Mouse (Mus musculus) MEL (cell line): ENCODE measurements around the gene Txnrd1. TPM values are rescaled to one million over a fixed set of nuclear protein-coding genes. Genes with fewer than 3 reads are reported as not detected.

Experiments
- DNase-seq: peaks from one replicate; pipeline ENCODE4 v3.0.0; 2011; ENCODE audit warnings: low read depth, low spot score
- H3K27ac ChIP-seq: 2 replicates; pipeline ENCODE4 v1.5.1; 2012; ENCODE audit warnings: low read depth, mild to moderate bottlenecking, control low read depth, low read length, moderate library complexity; ENCODE audit not compliant: control insufficient read depth
- H3K27me3 ChIP-seq, 2 experiments: fragments of 150-350 bp in 1 of 2; sonication (generic) in 1 of 2; 2 replicates each; pipeline ENCODE4 v1.6.1; 2012; ENCODE audit warnings: low read length in 2 of 2, mild to moderate bottlenecking in 2 of 2, improper control_type of control experiment in 1 of 2, moderate library complexity in 1 of 2; ENCODE audit not compliant: insufficient read depth in 2 of 2, control insufficient read depth in 1 of 2
- H3K36me3 ChIP-seq, 2 experiments: 2 replicates each; pipeline ENCODE4 v1.6.1; 2012 to 2014; ENCODE audit warnings: low read length in 2 of 2, improper control_type of control experiment in 1 of 2, inconsistent platforms in 1 of 2, mild to moderate bottlenecking in 1 of 2; ENCODE audit not compliant: insufficient read depth in 2 of 2, control insufficient read depth in 1 of 2
- H3K4me1 ChIP-seq, 2 experiments: fragments of 150-350 bp in 1 of 2; sonication (generic) in 1 of 2; 2 replicates each; pipeline ENCODE4 v1.6.1; 2012; ENCODE audit warnings: low read length in 2 of 2, improper control_type of control experiment in 1 of 2, mild to moderate bottlenecking in 1 of 2; ENCODE audit not compliant: insufficient read depth in 2 of 2, control insufficient read depth in 1 of 2
- H3K4me3 ChIP-seq, 2 experiments: fragments of 150-350 bp in 1 of 2; sonication (generic) in 1 of 2; 2 replicates each; pipeline ENCODE4 v1.5.1; 2012; ENCODE audit warnings: low read depth in 2 of 2, low read length in 2 of 2, mild to moderate bottlenecking in 2 of 2, moderate library complexity in 2 of 2, control low read depth in 1 of 2, improper control_type of control experiment in 1 of 2; ENCODE audit not compliant: control insufficient read depth in 1 of 2, insufficient read depth in 1 of 2
- H3K79me2 ChIP-seq: 2 replicates; pipeline ENCODE4 v1.6.1; 2012; ENCODE audit warnings: mild to moderate bottlenecking, low read length, moderate library complexity; ENCODE audit not compliant: control insufficient read depth, poor library complexity, insufficient read depth
- H3K9ac ChIP-seq: 2 replicates; pipeline ENCODE4 v1.6.1; 2012; ENCODE audit warnings: low read depth, mild to moderate bottlenecking, control low read depth, low read length, moderate library complexity; ENCODE audit not compliant: control insufficient read depth, poor library complexity, severe bottlenecking
- H3K9me3 ChIP-seq: fragments of 150-350 bp; sonication (generic); replicated peaks from 2 replicates; pipeline ENCODE4 v1.6.1; 2012; ENCODE audit warnings: mild to moderate bottlenecking, low read length, improper control_type of control experiment, moderate library complexity; ENCODE audit not compliant: insufficient read depth
- BHLHE40 ChIP-seq: IDR thresholded peaks from 2 replicates; pipeline ENCODE4 v1.6.1; 2012; ENCODE audit warnings: low read depth, mild to moderate bottlenecking, inconsistent platforms, low read length, improper control_type of control experiment, borderline replicate concordance
- CHD1 ChIP-seq: IDR thresholded peaks from 2 replicates; pipeline ENCODE4 v1.6.1; 2012; ENCODE audit warnings: low read depth, mild to moderate bottlenecking, inconsistent platforms, low read length, improper control_type of control experiment
- CTCF ChIP-seq, 3 experiments: IDR thresholded peaks in 2 of 3; conservative IDR thresholded peaks in 1 of 3; 2 replicates each; pipeline ENCODE4 v1.5.1; 2011 to 2012; ENCODE audit warnings: low read length in 3 of 3, low read depth in 2 of 3, mild to moderate bottlenecking in 2 of 3, improper control_type of control experiment in 1 of 3, inconsistent platforms in 1 of 3, mixed read lengths in 1 of 3, moderate library complexity in 1 of 3; ENCODE audit not compliant: control insufficient read depth in 1 of 3, insufficient read depth in 1 of 3, poor library complexity in 1 of 3, severe bottlenecking in 1 of 3
- E2F4 ChIP-seq: IDR thresholded peaks from 2 replicates; pipeline ENCODE4 v1.6.1; 2011; ENCODE audit warnings: low read depth, low read length, improper control_type of control experiment, borderline replicate concordance
- EP300 ChIP-seq, 2 experiments: IDR thresholded peaks; 2 replicates each; pipeline ENCODE4 v1.6.1; 2011; ENCODE audit warnings: improper control_type of control experiment in 2 of 2, low read length in 2 of 2, low read depth in 1 of 2, mild to moderate bottlenecking in 1 of 2
- ETS1 ChIP-seq: IDR thresholded peaks from 2 replicates; pipeline ENCODE4 v1.6.1; 2012; ENCODE audit warnings: low read depth, mild to moderate bottlenecking, inconsistent platforms, low read length, improper control_type of control experiment, moderate library complexity
- GABPA ChIP-seq: IDR thresholded peaks from 2 replicates; pipeline ENCODE4 v1.6.1; 2012; ENCODE audit warnings: low read depth, mild to moderate bottlenecking, inconsistent platforms, low read length, improper control_type of control experiment, moderate library complexity
- GATA1 ChIP-seq: IDR thresholded peaks from 2 replicates; pipeline ENCODE4 v1.6.1; 2011; ENCODE audit warnings: low read depth, low read length, improper control_type of control experiment
- HCFC1 ChIP-seq: IDR thresholded peaks from 2 replicates; pipeline ENCODE4 v1.6.1; 2012; ENCODE audit warnings: low read depth, mild to moderate bottlenecking, inconsistent platforms, low read length, improper control_type of control experiment, moderate library complexity
- JUND ChIP-seq: IDR thresholded peaks from 2 replicates; pipeline ENCODE4 v1.6.1; 2011; ENCODE audit warnings: low read depth, mild to moderate bottlenecking, improper control_type of control experiment, low read length
- KAT2A ChIP-seq: conservative IDR thresholded peaks from 2 replicates; pipeline ENCODE4 v1.6.1; 2012; ENCODE audit warnings: low read depth, low read length, improper control_type of control experiment, inconsistent platforms
- MAX ChIP-seq: IDR thresholded peaks from 2 replicates; pipeline ENCODE4 v1.6.1; 2011; ENCODE audit warnings: low read length, improper control_type of control experiment
- MAZ ChIP-seq: IDR thresholded peaks from 2 replicates; pipeline ENCODE4 v1.6.1; 2012; ENCODE audit warnings: low read depth, mild to moderate bottlenecking, inconsistent platforms, low read length, improper control_type of control experiment
- MEF2A ChIP-seq: IDR thresholded peaks from 2 replicates; pipeline ENCODE4 v1.6.1; 2014; ENCODE audit warnings: low read depth, mild to moderate bottlenecking, inconsistent platforms, low read length, improper control_type of control experiment; ENCODE audit not compliant: poor library complexity, insufficient replicate concordance, severe bottlenecking; ENCODE audit errors: extremely low read depth
- MXI1 ChIP-seq: IDR thresholded peaks from 2 replicates; pipeline ENCODE4 v1.6.1; 2011; ENCODE audit warnings: mild to moderate bottlenecking, low read depth, low read length, improper control_type of control experiment
- MYB ChIP-seq: IDR thresholded peaks from 2 replicates; pipeline ENCODE4 v1.6.1; 2011; ENCODE audit warnings: mild to moderate bottlenecking, low read depth, low read length, improper control_type of control experiment
- NELFE ChIP-seq: IDR thresholded peaks from 2 replicates; pipeline ENCODE4 v1.6.1; 2011; ENCODE audit warnings: low read depth, low read length, improper control_type of control experiment
- POLR2A ChIP-seq, 2 experiments: IDR thresholded peaks; 2 replicates each; pipeline ENCODE4 v1.6.1; 2011 to 2012; ENCODE audit warnings: low read length in 2 of 2, mild to moderate bottlenecking in 2 of 2, control low read depth in 1 of 2, improper control_type of control experiment in 1 of 2, low read depth in 1 of 2, moderate library complexity in 1 of 2; ENCODE audit not compliant: control insufficient read depth in 1 of 2, insufficient read depth in 1 of 2, poor library complexity in 1 of 2
- POLR2AphosphoS2 ChIP-seq: IDR thresholded peaks from 2 replicates; pipeline ENCODE4 v1.6.1; 2011; ENCODE audit warnings: low read length, improper control_type of control experiment
- POLR2AphosphoS5 ChIP-seq: IDR thresholded peaks from 2 replicates; pipeline ENCODE4 v1.6.1; 2012; ENCODE audit warnings: low read depth, borderline replicate concordance, mild to moderate bottlenecking, inconsistent platforms, low read length, moderate library complexity, mixed read lengths
- RCOR1 ChIP-seq: IDR thresholded peaks from 2 replicates; pipeline ENCODE4 v1.6.1; 2012; ENCODE audit warnings: low read depth, mild to moderate bottlenecking, inconsistent platforms, low read length, improper control_type of control experiment
- SIN3A ChIP-seq: IDR thresholded peaks from 2 replicates; pipeline ENCODE4 v1.6.1; 2012; ENCODE audit warnings: low read length, improper control_type of control experiment, inconsistent platforms
- SMC3 ChIP-seq: IDR thresholded peaks from 2 replicates; pipeline ENCODE4 v1.6.1; 2011; ENCODE audit warnings: low read depth, low read length, improper control_type of control experiment
- TAL1 ChIP-seq: IDR thresholded peaks from 2 replicates; pipeline ENCODE4 v1.6.1; 2012; ENCODE audit warnings: mild to moderate bottlenecking, inconsistent platforms, low read length, moderate library complexity, mixed read lengths
- TBP ChIP-seq: IDR thresholded peaks from 2 replicates; pipeline ENCODE4 v1.8.0; 2011; ENCODE audit warnings: low read depth, low read length, improper control_type of control experiment
- TCF12 ChIP-seq: IDR thresholded peaks from 2 replicates; pipeline ENCODE4 v1.6.1; 2014; ENCODE audit warnings: low read depth, mild to moderate bottlenecking, inconsistent platforms, low read length, improper control_type of control experiment, moderate library complexity
- UBTF ChIP-seq: IDR thresholded peaks from 2 replicates; pipeline ENCODE4 v1.6.1; 2012; ENCODE audit warnings: low read depth, mild to moderate bottlenecking, inconsistent platforms, low read length, improper control_type of control experiment, moderate library complexity, borderline replicate concordance; ENCODE audit not compliant: insufficient read depth
- USF1 ChIP-seq: IDR thresholded peaks from 2 replicates; pipeline ENCODE4 v1.6.1; 2014; ENCODE audit warnings: low read depth, mild to moderate bottlenecking, inconsistent platforms, low read length, improper control_type of control experiment, moderate library complexity
- USF2 ChIP-seq, 2 experiments: IDR thresholded peaks; 2 replicates each; pipeline ENCODE4 v1.6.1; 2011 to 2012; ENCODE audit warnings: improper control_type of control experiment in 2 of 2, low read length in 2 of 2, borderline replicate concordance in 1 of 2, inconsistent platforms in 1 of 2, low read depth in 1 of 2, mild to moderate bottlenecking in 1 of 2; ENCODE audit not compliant: insufficient read depth in 1 of 2
- ZC3H11A ChIP-seq: IDR thresholded peaks from 2 replicates; pipeline ENCODE4 v1.6.1; 2012; ENCODE audit warnings: low read depth, mild to moderate bottlenecking, inconsistent platforms, low read length, improper control_type of control experiment
- ZKSCAN1 ChIP-seq: IDR thresholded peaks from 2 replicates; pipeline ENCODE4 v1.6.1; 2012; ENCODE audit warnings: low read depth, mild to moderate bottlenecking, inconsistent platforms, low read length, improper control_type of control experiment, moderate library complexity
- polyA plus RNA-seq, 2 experiments: library from polyadenylated mRNA; stranded (reverse) in 1 of 2; unstranded in 1 of 2; fragments of >175 nt in 1 of 2; fragments of >200 nt in 1 of 2; gene quantifications; 2 replicates each; pipeline versions ENCODE4 v1.2.1 to v1.2.4; 2012; ENCODE audit warnings: low replicate concordance in 2 of 2, low read depth in 1 of 2; ENCODE audit not compliant: insufficient read length in 2 of 2, insufficient read depth in 1 of 2, missing spikeins in 1 of 2
- total RNA-seq: library from RNA; depleted of rRNA; stranded (reverse); fragments of 300-350 nt; gene quantifications from 2 replicates; pipeline ENCODE4 v1.2.3, GENCODE M21; 2012

The Txnrd1 gene
- total and polyA plus RNA-seq, 3 experiments = 91.6 to 127 TPM; not detected in 1

GRCm38 (mm10) chr10:82887354-82887753 lies 53.6 kb downstream of the Txnrd1 start:
- DNase-seq = no peak
- H3K9me3 ChIP-seq = no peaks in the 10 kb centered on the region
- H3K4me3 ChIP-seq = no peak overlapping the region
- H3K27me3 ChIP-seq = no peaks in the 10 kb centered on the region
- no peak overlapping the region for H3K9ac ChIP-seq
- no peaks in the 10 kb centered on the region for H3K4me1 ChIP-seq
- TF ChIP-seq KAT2A (no peak), ETS1 (no peak), GABPA (no peak), RCOR1 (no peak), SMC3 (no peak), MXI1 (no peak), MEF2A (no peak), POLR2A (IDR thresholded peaks at IDR 0.05; ENCODE audit: control insufficient read depth in 1 of 2, insufficient read depth in 1 of 2, low read depth in 1 of 2, low read length in 2 of 2, poor library complexity in 1 of 2) (no peak), CHD1 (no peak), UBTF (no peak), HCFC1 (no peak), MAX (no peak), ZC3H11A (no peak), JUND (no peak), POLR2AphosphoS5 (no peak), USF2 (IDR thresholded peaks at IDR 0.05; ENCODE audit: borderline replicate concordance in 1 of 2, insufficient read depth in 1 of 2, low read depth in 1 of 2, low read length in 2 of 2) (no peak), TBP (no peak), GATA1 (no peak), EP300 (IDR thresholded peaks at IDR 0.05; ENCODE audit: low read depth in 1 of 2, low read length in 2 of 2) (no peak), TAL1 (no peak)
- no peak overlapping the region for H3K27ac ChIP-seq
- peaks cover 2 to 28% of the 10 kb centered on the region in 2 experiments; a peak in 3 of 4 replicates for H3K36me3 ChIP-seq
- H3K79me2 ChIP-seq = no peaks in the 10 kb centered on the region

- no peaks in the 10 kb centered on the region for H3K9me3 ChIP-seq
- TF ChIP-seq CTCF (IDR thresholded peaks at IDR 0.05 in 2 of 3, conservative IDR thresholded peaks at IDR 0.05 in 1 of 3; ENCODE audit: control insufficient read depth in 1 of 3, insufficient read depth in 1 of 3, low read depth in 2 of 3, low read length in 3 of 3, poor library complexity in 1 of 3, severe bottlenecking in 1 of 3) = no peak
- TF ChIP-seq SIN3A = no peak
- no peak for TF ChIP-seq TCF12
- no peak for TF ChIP-seq MEF2A
- TF ChIP-seq GATA1 = no peak
- no peak for TF ChIP-seq USF1
- TF ChIP-seq POLR2A (IDR thresholded peaks at IDR 0.05; ENCODE audit: control insufficient read depth in 1 of 2, insufficient read depth in 1 of 2, low read depth in 1 of 2, low read length in 2 of 2, poor library complexity in 1 of 2) = no peak
- no peak for TF ChIP-seq ZKSCAN1
- no peak for TF ChIP-seq POLR2AphosphoS5
- no peak for TF ChIP-seq BHLHE40
- TF ChIP-seq POLR2AphosphoS2 = no peak
- TF ChIP-seq MAZ = no peak
- TF ChIP-seq E2F4 = no peak
- no peak for TF ChIP-seq USF2 (IDR thresholded peaks at IDR 0.05; ENCODE audit: borderline replicate concordance in 1 of 2, insufficient read depth in 1 of 2, low read depth in 1 of 2, low read length in 2 of 2)
- no peak for TF ChIP-seq GABPA
- TF ChIP-seq TAL1 = no peak
- TF ChIP-seq NELFE = no peak
- no peak for TF ChIP-seq MYB
- TF ChIP-seq CHD1 = no peak
- no peak overlapping the region for H3K9ac ChIP-seq
- no peaks in the 10 kb centered on the region for H3K27me3 ChIP-seq
- no peak overlapping the region for H3K4me3 ChIP-seq
- H3K4me1 ChIP-seq = peaks cover 0 to 2% of the 10 kb centered on the region in 2 experiments; a peak in 2 of 4 replicates
- no peaks in the 10 kb centered on the region for H3K79me2 ChIP-seq
- H3K36me3 ChIP-seq = peaks cover 10 to 28% of the 10 kb centered on the region in 2 experiments
- no peak overlapping the region for H3K27ac ChIP-seq
- no peak for DNase-seq
Measured at GRCm38 (mm10) chr10:82888576-82888975, 54.8 kb downstream of the Txnrd1 start.
